Mouse (Mus musculus) liver (tissue): Measurements from ENCODE around the gene Nup88.

Experiments
- DNase-seq: peaks from one replicate; pipeline ENCODE4 v3.0.0-alpha.2; 2020; ENCODE audit warnings: mixed read lengths

Nup88 gene

GRCm38 (mm10) chr11:70969821-70970559, at the start of gene Nup88, which contains the start of gene Rpain:
TSS of gene Nup88 (minus strand) at chr11:70969973.
TSS of gene Rpain (plus strand) at chr11:70970213.
- peak; percentile 95 for DNase-seq

- no peak for DNase-seq
Observed at GRCm38 (mm10) chr11:71018416-71019200, 48.8 kb upstream of the Nup88 start.

DNA sequence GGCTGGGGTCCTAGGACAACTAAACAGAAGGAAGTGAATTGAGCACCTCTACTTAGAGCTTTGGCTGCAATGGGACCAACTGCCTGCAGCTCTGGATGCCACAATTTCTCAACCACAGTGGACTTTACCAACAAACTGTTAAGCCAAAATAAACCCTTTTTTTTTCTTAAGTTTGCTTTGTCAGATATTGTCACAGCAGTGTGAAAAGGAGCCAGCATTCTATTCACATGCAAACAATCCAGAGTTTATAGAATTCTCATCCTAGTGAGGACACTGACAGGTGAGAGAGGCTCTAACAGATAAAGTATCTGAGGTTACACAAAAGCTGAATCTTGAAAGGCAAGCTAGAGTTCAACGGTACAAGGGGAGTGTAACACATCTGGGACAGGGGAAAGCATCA, 47.3 kb upstream of the Nup88 start:
- no peak for DNase-seq

GRCm38 (mm10) chr11:71012743-71013142, 43.0 kb upstream of the Nup88 start:
- DNase-seq: peak; percentile 29

GRCm38 (mm10) chr11:71008321-71008720, 38.5 kb upstream of the Nup88 start:
- DNase-seq: no peak

DNA sequence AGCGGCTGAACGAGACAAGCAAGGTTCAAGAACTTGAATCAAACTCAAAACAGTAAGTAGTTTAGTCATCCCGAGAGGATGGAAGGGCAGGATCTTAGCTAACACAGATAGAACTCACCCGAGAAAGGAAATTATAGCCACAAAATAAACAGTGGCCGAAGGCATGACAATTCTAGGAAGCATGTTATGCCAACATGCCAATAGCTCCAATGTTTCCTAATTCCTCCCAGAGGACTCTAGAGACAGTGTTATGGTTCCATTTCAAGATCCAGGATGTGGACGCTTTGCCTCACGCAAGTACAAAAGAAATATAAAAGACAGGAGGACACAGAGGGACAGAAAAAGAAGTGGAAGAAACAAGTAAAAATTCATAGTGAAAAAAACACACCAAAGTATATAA, 38.1 kb upstream of the Nup88 start:
- no peak for DNase-seq

- no peak for DNase-seq
Observed at GRCm38 (mm10) chr11:71007026-71007425, 37.3 kb upstream of the Nup88 start.

GRCm38 (mm10) chr11:71005046-71005445, 35.3 kb upstream of the Nup88 start:
- DNase-seq: no peak

DNA sequence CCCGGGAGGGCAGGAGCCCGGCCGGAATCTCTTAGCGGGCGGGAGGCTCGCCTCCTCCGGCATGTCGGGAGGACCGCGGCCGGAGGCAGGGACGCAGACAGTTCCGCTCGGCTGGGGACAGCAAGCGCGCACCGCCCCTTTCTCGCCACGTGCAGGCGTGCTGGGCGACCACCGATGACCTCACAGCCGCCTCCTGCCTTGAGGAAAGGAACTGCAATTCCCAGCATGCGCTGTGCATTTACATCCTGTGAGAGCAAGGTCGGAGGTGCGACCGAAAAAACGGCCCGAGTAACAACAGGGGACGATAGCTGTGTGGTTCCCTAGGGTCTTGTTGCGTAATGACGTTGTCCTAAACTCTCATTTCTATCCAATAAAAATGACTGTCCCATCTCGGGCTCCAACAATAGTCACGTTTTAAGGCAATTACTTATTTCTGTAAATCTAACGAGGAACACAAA, 34.6 kb upstream of the Nup88 start, which contains the start of gene Dhx33:
Dhx33 (minus strand) TSS at position 122 of the 458 bp plus-strand sequence.
- peak; percentile 94 for DNase-seq

DNA sequence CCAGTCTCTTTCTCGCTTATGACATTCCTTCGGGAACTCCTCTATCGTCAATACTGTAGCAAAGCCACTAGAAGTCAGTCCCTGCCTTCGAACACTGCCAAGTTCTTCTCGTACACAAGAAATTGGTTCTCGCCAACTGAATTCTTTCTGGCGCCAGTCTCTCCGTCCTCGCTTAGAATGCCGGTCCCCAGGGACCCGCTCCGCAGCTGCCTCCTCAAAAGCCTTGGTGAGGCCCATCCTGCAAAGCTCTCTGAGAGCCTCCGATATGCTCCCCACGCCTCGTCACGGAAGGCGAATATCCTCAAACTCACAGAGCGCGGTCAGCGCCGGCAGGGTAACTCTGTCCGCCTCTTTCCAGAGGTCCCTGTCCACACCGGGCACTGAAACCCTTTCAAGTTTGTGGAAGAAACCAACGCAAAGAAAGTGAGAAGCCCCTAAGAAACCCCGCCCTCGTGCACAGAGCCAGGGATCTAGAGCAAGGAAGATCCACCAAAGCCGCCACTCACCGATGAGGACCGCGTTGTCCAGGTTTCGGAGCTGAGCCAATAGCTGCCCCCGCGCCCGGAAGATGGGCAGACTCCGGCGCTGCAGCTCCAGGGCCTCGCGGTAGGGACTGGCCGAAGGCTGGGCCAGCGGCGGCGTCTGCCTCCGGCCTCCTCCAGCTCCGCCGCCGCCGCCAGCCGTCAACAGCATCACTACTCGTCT, 34.0 kb upstream of the Nup88 start:
- peak; percentile 69 for DNase-seq

DNA sequence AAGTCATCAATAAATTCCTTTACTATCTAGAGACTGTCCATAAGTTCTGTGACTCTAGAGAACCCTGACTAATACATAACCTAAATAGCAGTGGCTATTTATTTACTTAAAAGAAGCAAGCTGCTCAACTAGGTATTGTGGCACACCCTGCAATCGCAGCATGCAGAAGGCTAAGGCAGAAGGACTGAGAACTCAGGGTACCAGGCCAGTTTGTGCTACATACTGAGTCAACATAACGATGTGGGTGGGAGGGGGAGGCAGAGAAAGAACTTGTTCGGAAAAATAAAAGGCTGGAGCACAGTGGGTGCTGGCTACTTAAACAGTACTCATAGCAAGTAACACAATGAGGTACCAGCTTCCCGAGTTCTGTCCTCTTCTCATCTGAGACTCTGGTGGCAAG, 31.4 kb upstream of the Nup88 start:
- DNase-seq: no peak

DNA sequence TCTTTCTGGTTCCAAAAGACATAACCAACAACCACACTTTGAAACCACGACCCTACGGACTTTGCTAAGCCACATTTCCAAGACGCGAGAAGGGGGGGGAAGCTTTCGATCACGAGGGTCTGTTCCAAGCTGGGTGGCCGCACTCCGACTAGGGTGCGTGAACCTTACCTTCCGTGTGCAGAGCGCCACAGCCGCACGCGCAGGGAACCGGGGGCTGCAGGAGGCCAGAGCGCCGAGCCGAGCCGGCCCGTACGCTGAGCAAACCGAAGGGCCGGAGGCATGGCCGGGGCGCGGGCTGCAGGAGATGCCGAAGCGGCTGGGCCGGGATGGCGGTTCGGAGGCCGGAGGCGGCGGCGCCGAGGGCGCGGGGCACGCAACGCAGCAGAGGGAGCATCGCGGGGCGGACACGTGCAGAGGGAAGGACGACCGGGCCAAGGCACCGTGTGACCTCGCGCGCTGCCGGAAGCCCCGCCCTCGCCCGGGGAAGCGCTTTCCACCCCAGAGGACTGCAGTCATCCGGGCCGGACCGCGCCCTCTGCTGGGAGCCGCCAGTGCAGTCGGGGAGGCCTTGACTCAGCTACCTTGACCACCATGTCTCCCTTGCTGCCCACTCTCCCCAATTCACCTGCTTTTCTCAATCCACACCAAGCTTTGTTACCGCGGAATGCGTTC, 12.9 kb upstream of the Nup88 start, which contains the start of gene C1qbp:
C1qbp (minus strand) TSS at position 470 of the 672 bp plus-strand sequence.
- peak; percentile 95 for DNase-seq

- no peak for DNase-seq
Observed at GRCm38 (mm10) chr11:70982030-70982429, 12.3 kb upstream of the Nup88 start.

GRCm38 (mm10) chr11:70980751-70981510, 11.2 kb upstream of the Nup88 start:
- peak; percentile 15 for DNase-seq

DNA sequence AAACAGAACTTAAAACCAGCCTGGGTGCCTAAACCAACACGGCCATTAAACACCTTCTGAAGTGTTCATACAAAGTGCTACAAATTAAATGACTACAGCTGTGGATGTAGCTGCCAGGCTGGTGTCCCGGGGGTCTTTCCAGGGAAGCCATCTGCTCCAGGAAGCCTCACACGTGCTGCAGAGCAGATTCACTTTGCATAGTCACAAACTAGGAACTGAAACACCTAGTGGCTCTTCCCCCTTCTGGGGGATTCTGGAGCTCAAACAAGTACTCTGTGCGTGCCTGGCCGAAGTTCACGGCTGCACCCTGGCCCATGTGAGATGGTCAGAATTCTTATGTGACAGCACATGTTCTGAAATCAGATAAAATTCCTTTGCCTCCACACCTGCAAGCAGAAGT, 10.5 kb upstream of the Nup88 start:
- DNase-seq: no peak

GRCm38 (mm10) chr11:70977293-70977692, 7.5 kb upstream of the Nup88 start:
- no peak for DNase-seq

GRCm38 (mm10) chr11:70975193-70975592, 5.4 kb upstream of the Nup88 start:
- DNase-seq: peak; percentile 21

GRCm38 (mm10) chr11:70973947-70974346, 4.2 kb upstream of the Nup88 start:
- DNase-seq: peak; percentile 23

- no peak for DNase-seq
Observed at GRCm38 (mm10) chr11:70972586-70972985, 2.8 kb upstream of the Nup88 start.

GRCm38 (mm10) chr11:70970560-70971540, 1.1 kb upstream of the Nup88 start:
- peak; percentile 54 for DNase-seq
